Mouse (Mus musculus) brain, adult 10 weeks (tissue): ENCODE data around the gene Olfr744. TPM values are rescaled to one million over a fixed set of nuclear protein-coding genes. Genes with fewer than 3 reads are reported as not detected.

ENCODE experiments used
- polyA plus RNA-seq: library from polyadenylated mRNA; stranded (reverse); fragments of 350-450 nt; fragmentation: Illumina TruSeq; extraction: RNeasy Lipid Tissue Mini Kit (QIAGEN cat#74804); gene quantifications from one replicate; pipeline ENCODE4 v1.2.3, GENCODE M21; 2015; ENCODE audit warnings: low read depth, low replicate concordance

Olfr744 gene
- polyA plus RNA-seq: not detected

DNA sequence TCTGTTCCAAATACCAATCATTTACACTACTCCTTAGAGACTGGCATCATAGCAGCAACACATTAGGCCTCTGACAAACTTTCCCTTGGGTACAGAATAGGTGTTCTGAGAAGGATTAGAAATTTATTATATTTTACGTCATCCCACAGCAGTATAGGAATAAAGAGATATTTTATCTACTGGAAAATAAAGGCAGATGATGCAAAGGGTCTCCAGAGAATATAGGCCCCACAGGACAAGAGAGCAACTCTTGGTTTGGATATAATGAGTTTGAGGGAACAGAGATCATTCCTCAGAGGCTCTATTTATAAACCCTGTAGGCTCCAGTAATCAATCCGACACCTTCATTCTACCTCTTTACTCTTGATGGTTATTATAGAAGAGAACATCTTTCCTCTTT, at the start of gene Olfr744:
Gene Olfr744, plus strand, starts transcription at position 301 of the 400 bp plus-strand sequence.

DNA sequence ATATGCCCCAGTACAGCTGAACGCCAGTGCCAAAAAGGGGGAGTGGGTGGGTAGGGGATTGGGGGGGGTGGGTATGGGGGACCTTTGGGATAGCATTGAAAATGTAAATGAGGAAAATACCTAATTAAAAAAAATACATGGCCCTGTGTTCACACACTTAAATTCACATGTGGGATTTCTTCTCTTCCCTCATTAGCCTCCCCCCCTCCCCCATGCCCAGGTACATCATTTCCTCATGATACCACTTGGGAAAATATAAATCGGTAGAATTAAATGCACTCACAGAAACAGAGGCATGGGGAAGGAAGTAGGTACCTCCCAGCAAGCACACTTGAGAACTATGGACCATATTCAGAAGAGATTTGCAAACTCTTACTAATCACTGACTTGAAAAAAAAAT, 24.4 kb downstream of the Olfr744 start, which contains the start of gene Olfr745:
Gene Olfr745, plus strand, starts transcription at position 301 of the 400 bp plus-strand sequence.

DNA sequence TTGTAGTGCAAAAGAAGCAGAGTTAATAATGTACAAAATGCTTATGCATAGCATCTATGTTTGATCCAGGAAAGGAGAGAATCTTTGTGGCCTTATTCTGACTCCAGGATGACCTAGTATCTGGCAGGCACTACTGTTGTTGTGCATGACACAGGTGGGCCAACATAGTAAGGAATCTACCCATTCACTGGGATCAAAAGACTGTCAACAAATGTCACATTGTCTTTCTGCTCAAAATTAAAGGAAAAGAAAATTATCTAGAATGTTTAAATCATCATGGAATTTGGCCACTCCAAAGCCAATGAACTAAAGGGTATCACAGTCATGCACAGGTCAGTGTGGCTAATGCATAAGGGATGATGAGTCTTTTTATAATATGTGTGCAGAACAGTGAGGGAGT, 32.1 kb downstream of the Olfr744 start, which contains the start of gene Olfr746:
Gene Olfr746, plus strand, starts transcription at position 301 of the 400 bp plus-strand sequence.

Other genes starting within 250 kb of the Olfr744 start
- not detected for gene Olfr736, start 233.7 kb upstream of the Olfr744 start, polyA plus RNA-seq
- gene Olfr738, start 207.3 kb upstream of the Olfr744 start, polyA plus RNA-seq: not detected
- not detected for gene Olfr739, start 196.3 kb upstream of the Olfr744 start, polyA plus RNA-seq
- not detected for gene Olfr740, start 169.3 kb upstream of the Olfr744 start, polyA plus RNA-seq
- not detected for gene Olfr741, start 142.1 kb upstream of the Olfr744 start, polyA plus RNA-seq
- gene Olfr742, start 111.3 kb upstream of the Olfr744 start, polyA plus RNA-seq: not detected
- not detected for gene Olfr743, start 93.0 kb upstream of the Olfr744 start, polyA plus RNA-seq
- not detected for gene Olfr745, start 24.5 kb downstream of the Olfr744 start, polyA plus RNA-seq
- gene Olfr746, start 32.2 kb downstream of the Olfr744 start, polyA plus RNA-seq: not detected
- not detected for gene Olfr747, start 78.3 kb downstream of the Olfr744 start, polyA plus RNA-seq
- not detected for gene Olfr748, start 92.5 kb downstream of the Olfr744 start, polyA plus RNA-seq
- not detected for gene Olfr749, start 130.2 kb downstream of the Olfr744 start, polyA plus RNA-seq
- gene Ttc5, start 170.6 kb downstream of the Olfr744 start, polyA plus RNA-seq: 57.8 TPM
- not detected for gene Ccnb1ip1, start 192.9 kb downstream of the Olfr744 start, polyA plus RNA-seq
- gene Parp2, start 193.0 kb downstream of the Olfr744 start, polyA plus RNA-seq: 26.5 TPM